Mouse (Mus musculus) liver, embryonic 14.5 days (tissue): ENCODE data around the gene Castor1. TPM values are rescaled to one million over a fixed set of nuclear protein-coding genes. Genes with fewer than 3 reads are reported as not detected.

ENCODE experiments used
- ATAC-seq: fragments of 200-750 bp; cut with Nextera tagmentation; 2 replicates; pipeline ENCODE4 v1.8.0; 2017; ENCODE audit warnings: moderate number of reproducible peaks, mild to moderate bottlenecking, moderate library complexity; ENCODE audit not compliant: insufficient read depth
- DNase-seq, 3 experiments: peaks; one replicate each; pipeline ENCODE4 v3.0.0-alpha.2; 2012 to 2013; ENCODE audit warnings: low read depth in 3 of 3, low spot score in 3 of 3
- H3K27ac ChIP-seq: fragments of 300-500 bp; sonication (generic); 2 replicates; pipeline ENCODE4 v1.5.1; 2014; ENCODE audit warnings: moderate library complexity, mild to moderate bottlenecking, control low read depth, inconsistent platforms
- H3K27me3 ChIP-seq: fragments of 300-500 bp; sonication (generic); 2 replicates; pipeline ENCODE4 v1.6.1; 2014; ENCODE audit warnings: mild to moderate bottlenecking, low read length, moderate library complexity; ENCODE audit not compliant: control insufficient read depth, insufficient read depth
- H3K36me3 ChIP-seq: fragments of 300-500 bp; sonication (generic); replicated peaks from 2 replicates; pipeline ENCODE4 v1.6.1; 2014; ENCODE audit warnings: low read depth; ENCODE audit not compliant: control insufficient read depth, insufficient read depth
- H3K4me1 ChIP-seq, 2 experiments: fragments of 200-500 bp in 1 of 2; fragments of 300-500 bp in 1 of 2; sonication (generic) in 1 of 2; replicated peaks; 2 replicates each; pipeline ENCODE4 v1.6.1; 2012 to 2014; ENCODE audit warnings: antibody characterized with exemption in 1 of 2, inconsistent platforms in 1 of 2, low read length in 1 of 2; ENCODE audit not compliant: control insufficient read depth in 2 of 2, insufficient read depth in 2 of 2
- H3K4me2 ChIP-seq: fragments of 300-500 bp; sonication (generic); 2 replicates; pipeline ENCODE4 v1.6.1; 2014; ENCODE audit warnings: low read depth, mild to moderate bottlenecking, control low read depth, moderate library complexity
- H3K4me3 ChIP-seq, 2 experiments: fragments of 200-500 bp in 1 of 2; fragments of 300-500 bp in 1 of 2; sonication (generic) in 1 of 2; 2 replicates each; pipeline ENCODE4 v1.5.1; 2012 to 2014; ENCODE audit warnings: low read depth in 2 of 2, low read length in 2 of 2, mild to moderate bottlenecking in 2 of 2, control low read depth in 1 of 2, inconsistent platforms in 1 of 2, moderate library complexity in 1 of 2; ENCODE audit not compliant: insufficient read depth in 1 of 2
- H3K9ac ChIP-seq: fragments of 300-500 bp; sonication (generic); replicated peaks from 2 replicates; pipeline ENCODE4 v1.6.1; 2014; ENCODE audit warnings: mild to moderate bottlenecking, control low read depth, moderate library complexity
- H3K9me3 ChIP-seq: fragments of 300-500 bp; sonication (generic); 2 replicates; pipeline ENCODE4 v1.6.1; 2016; ENCODE audit warnings: low read length, mixed read lengths; ENCODE audit not compliant: control insufficient read depth
- CTCF ChIP-seq: IDR thresholded peaks from 2 replicates; pipeline ENCODE4 v1.5.1; 2016; ENCODE audit warnings: antibody characterized with exemption, low read depth, control low read depth
- EP300 ChIP-seq: IDR thresholded peaks from 2 replicates; pipeline ENCODE4 v1.6.1; 2016; ENCODE audit warnings: antibody characterized with exemption, low read depth
- WGBS: fragments of 180-500 bp; shearing (Covaris S2); extraction: QIAGEN DNeasy Blood & Tissue Kit; methylation state at CpG from one replicate; pipeline ENCODE4 v1.1.7; 2014; ENCODE audit not compliant: insufficient replicate concordance; 5-methylcytosine and 5-hydroxymethylcytosine counted together
- polyA plus RNA-seq, 2 experiments: library from polyadenylated mRNA; depleted of rRNA in 1 of 2; stranded (reverse) in 1 of 2; unstranded in 1 of 2; fragments of >200 nt; fragmentation: Nextera tagmentation in 1 of 2; extraction: Ambion mirVana in 1 of 2; gene quantifications; 2 replicates each; pipeline versions ENCODE4 v1.2.1 to v1.2.3; 2012 to 2014

The Castor1 gene
- polyA plus RNA-seq, 2 experiments: 1.1 to 1.4 TPM

GRCm38 (mm10) chr11:4219317-4219751 lies 1.3 kb downstream of the Castor1 start:
- no peak overlapping the region for H3K4me2 ChIP-seq
- ATAC-seq: no peak
- TF ChIP-seq EP300 (no peak), CTCF (peak; percentile 82)

GRCm38 (mm10) chr11:4219908-4220307 lies 1.9 kb downstream of the Castor1 start:
- no peak for DNase-seq
- Histone ChIP-seq H3K9ac (no peak overlapping the region), H3K27ac (no peak overlapping the region), H3K9me3 (no peaks in the 10 kb centered on the region), H3K4me2 (no peak overlapping the region), H3K4me3 (no peak overlapping the region), H3K4me1 (peaks cover 12 to 30% of the 10 kb centered on the region in 2 experiments), H3K27me3 (peaks cover 7% of the 10 kb centered on the region), H3K36me3 (no peaks in the 10 kb centered on the region)
- WGBS: 44% methylated on average over 9 of the region's 9 CpGs
- TF ChIP-seq EP300 (no peak), CTCF (no peak)
- ATAC-seq: no peak

More at GRCm38 (mm10) chr11:4219317-4219751, 1.3 kb downstream of the Castor1 start:
- Histone ChIP-seq H3K9ac (no peak overlapping the region), H3K36me3 (no peaks in the 10 kb centered on the region), H3K9me3 (no peaks in the 10 kb centered on the region), H3K27ac (no peak overlapping the region), H3K27me3 (peaks cover 7% of the 10 kb centered on the region), H3K4me3 (no peak overlapping the region), H3K4me1 (peaks cover 11 to 25% of the 10 kb centered on the region in 2 experiments)
- peak in 1 of 3 experiments; percentile 47 for DNase-seq
- 21% methylated on average over 2 of the region's 2 CpGs for WGBS

- WGBS: 38% methylated on average over 28 of the region's 28 CpGs
- peaks cover 14 to 39% of the 10 kb centered on the region in 2 experiments for H3K4me1 ChIP-seq
These were observed 2.7 kb downstream of the Castor1 start for GRCm38 (mm10) chr11:4220443-4221400.

GRCm38 (mm10) chr11:4222046-4222950 lies 4.3 kb downstream of the Castor1 start:
- Histone ChIP-seq H3K4me1 (peaks cover 25 to 53% of the 10 kb centered on the region in 2 experiments), H3K36me3 (no peaks in the 10 kb centered on the region), H3K9ac (no peak overlapping the region), H3K4me2 (no peak overlapping the region), H3K27me3 (peaks cover 7% of the 10 kb centered on the region), H3K27ac (no peak overlapping the region; the same call in none of the 2 replicates), H3K4me3 (no peak overlapping the region), H3K9me3 (no peaks in the 10 kb centered on the region)
- no peak for DNase-seq
- TF ChIP-seq EP300 (no peak), CTCF (no peak)
- ATAC-seq: no peak
- 66% methylated on average over 17 of the region's 17 CpGs for WGBS

More at GRCm38 (mm10) chr11:4220443-4221400, 2.7 kb downstream of the Castor1 start:
- Histone ChIP-seq H3K9ac (no peak overlapping the region), H3K4me2 (no peak overlapping the region), H3K27me3 (peaks cover 7% of the 10 kb centered on the region), H3K4me3 (no peak overlapping the region), H3K36me3 (no peaks in the 10 kb centered on the region), H3K9me3 (no peaks in the 10 kb centered on the region), H3K27ac (no peak overlapping the region)
- peak; percentile 57 to 62 (median 60) for DNase-seq
- ATAC-seq: no peak
- TF ChIP-seq CTCF (peak; percentile 97), EP300 (no peak)
